Mouse (Mus musculus): ENCODE measurements around the gene 1110059E24Rik. TPM values are rescaled to one million over a fixed set of nuclear protein-coding genes. Genes with fewer than 3 reads are reported as not detected.
A peak's percentile ranks its signal among the peaks of the same experiment; 100 is the strongest.
"Not testable (repeated sequence)": the region's sequence is repeated elsewhere in the genome, so short reads cannot be mapped to it uniquely, and the experiment has no call there.

Gene 1110059E24Rik
- total RNA-seq, 1 experiment from 2014 or later = 35.0 TPM

DNA sequence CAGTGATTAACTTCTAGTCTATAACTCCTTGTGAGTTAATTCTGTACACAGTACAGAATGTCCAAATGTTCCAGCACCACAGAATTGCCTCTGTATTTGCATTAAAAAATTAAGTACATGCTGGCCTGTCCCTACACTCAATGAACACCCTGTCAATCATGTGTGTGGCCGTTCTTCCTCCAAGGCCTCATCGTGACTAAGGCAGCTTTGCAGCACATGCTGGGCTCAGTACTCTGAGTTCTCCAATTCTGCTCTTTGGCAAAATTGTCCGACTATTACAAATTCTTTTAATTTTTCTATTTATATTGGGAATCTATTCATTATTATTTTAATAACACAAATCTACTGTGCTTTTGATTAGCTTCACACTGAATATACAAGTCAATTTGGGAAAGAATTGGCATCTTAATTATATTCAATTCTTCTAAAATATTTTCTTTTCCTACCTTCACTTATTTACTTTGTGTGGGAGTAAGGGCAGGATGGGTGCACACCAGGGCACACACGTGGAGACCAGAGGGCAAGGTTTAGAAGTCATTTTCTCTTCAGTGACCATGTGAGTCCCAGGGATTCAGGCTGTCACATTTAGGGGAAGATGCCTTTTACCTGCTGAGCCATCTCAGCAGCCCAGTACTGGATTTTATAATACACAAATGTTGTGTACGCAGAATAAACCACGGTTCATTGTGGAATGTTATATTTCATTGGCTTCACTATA is 26.3 kb downstream of the 1110059E24Rik start:
- DNase-seq = no peak

GRCm38 (mm10) chr19:21624148-21624535 is 28.6 kb downstream of the 1110059E24Rik start:
- DNase-seq = no peak

DNA sequence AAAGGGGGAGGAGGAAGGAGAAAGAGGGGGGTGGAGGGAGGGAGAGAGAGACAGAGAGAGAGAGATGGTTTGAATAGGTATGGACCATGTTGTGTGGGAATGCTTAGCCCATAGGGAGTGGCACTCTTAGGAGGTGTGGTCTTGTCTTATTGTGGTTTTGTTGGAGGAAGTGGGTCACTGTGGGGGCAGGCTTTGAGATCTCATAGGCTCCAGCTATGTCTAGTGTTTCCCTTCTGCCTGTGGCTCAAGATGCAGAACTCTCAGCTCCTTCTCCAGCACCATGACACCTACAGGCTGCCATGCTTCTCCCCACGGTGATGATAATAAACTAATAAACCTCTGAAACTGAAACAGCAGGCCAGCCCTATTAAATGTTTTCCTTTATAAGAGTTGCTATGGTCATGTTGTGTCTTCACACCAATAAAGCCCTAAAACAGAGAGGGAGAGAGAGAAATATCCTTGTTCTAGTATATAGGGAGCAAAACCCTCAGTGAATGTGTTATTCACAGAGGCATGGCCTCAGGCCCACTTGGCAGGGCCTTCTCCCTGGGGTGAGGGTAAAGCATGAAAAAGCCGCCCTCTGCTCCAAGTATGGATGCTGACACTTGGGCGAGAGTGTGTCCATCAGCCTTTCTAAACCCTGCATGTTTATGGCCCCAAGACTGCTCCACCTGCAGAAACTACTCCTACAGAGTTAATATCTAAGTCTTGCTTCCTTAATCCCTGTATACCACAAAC is 29.2 kb downstream of the 1110059E24Rik start:
- peak; percentile 43 for DNase-seq

- DNase-seq = no peak
Observed at GRCm38 (mm10) chr19:21615801-21616200, 37.0 kb downstream of the 1110059E24Rik start.

- DNase-seq = no peak
Observed at GRCm38 (mm10) chr19:21611725-21612575, 40.8 kb downstream of the 1110059E24Rik start.

GRCm38 (mm10) chr19:21611297-21611696 is 41.5 kb downstream of the 1110059E24Rik start:
- no peak for DNase-seq

GRCm38 (mm10) chr19:21610240-21610639 is 42.5 kb downstream of the 1110059E24Rik start:
- no peak for DNase-seq

DNA sequence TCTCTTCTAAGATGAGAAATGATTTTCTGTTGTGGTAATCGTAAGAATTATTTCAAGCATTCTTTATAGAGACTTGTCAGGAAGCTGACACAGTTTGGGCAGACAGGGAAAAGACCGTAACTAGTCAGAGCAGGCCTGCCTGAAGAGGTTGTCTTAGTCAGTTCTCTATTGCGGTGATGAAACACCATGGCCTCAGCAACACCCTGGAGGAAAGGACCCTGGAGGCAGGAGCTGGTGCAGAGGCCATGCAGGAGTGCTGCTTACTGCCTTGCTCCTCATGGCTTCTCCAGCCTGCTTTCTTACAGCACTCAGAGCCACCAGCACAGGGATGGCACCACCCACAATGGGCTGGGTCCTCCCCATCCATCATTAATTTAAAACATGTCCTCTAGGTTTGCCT is 47.5 kb downstream of the 1110059E24Rik start:
- DNase-seq = no peak

GRCm38 (mm10) chr19:21603836-21604235 is 48.9 kb downstream of the 1110059E24Rik start:
- no peak for DNase-seq

DNA sequence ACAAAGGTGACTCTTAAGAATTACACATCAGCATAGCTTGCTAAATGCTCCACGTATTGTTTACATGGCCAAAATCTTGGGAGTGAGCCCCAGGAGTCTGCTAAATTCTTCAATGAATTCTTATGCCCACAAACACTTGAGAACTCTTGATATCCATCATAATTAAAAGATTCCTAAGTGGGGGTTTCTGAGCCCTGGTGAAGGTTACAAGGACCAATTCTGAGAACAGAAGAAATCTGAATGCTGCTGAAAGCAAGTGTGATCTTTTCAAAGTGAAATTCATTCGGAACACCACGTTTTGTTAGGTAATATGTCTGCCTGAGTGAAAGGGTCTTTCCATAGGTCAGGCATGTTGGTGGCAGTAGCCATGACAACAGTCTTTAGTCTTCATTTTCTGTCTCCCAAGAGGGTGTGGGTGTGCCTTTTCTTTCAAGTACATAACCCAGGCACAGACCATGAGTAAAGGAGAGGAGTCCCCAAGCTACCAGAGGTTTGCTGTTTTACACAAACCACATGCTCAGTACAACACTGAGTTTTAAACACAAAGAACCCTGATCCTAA is 51.2 kb downstream of the 1110059E24Rik start:
- no peak for DNase-seq

DNA sequence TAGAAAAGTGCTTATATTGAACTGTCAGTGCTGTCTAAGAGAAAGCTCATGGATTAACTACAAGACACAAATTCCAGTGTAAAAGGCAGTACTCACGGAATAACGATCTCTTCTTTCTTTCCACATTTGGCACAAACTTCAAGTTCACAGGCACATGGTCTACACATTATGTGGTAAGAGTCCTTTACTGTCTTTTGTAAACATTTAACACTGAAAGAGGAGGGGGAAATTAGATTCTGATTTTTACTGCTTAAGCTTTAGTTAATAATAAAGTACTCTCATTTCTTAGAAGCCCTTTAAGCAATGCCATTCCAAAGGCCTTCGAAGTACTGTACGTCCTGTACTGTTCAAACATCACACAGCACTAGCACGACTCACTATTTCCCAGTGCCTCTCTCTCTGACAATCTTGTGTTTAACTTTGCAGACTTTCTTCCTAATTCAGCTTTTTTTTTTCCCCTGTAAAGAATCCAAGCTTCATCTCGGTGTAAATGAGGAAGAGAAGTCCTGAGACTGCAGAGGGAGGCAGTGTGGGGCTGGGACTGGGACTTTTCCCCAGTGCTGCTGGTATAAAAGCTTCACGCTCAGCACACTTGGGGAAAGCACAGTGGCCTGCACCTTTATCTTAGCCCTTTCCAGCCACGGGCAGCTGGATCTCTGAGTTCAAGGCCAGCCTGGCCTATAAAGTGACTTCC is 54.0 kb downstream of the 1110059E24Rik start:
- DNase-seq = no peak

GRCm38 (mm10) chr19:21594676-21595075 is 58.1 kb downstream of the 1110059E24Rik start:
- DNase-seq = no peak

DNA sequence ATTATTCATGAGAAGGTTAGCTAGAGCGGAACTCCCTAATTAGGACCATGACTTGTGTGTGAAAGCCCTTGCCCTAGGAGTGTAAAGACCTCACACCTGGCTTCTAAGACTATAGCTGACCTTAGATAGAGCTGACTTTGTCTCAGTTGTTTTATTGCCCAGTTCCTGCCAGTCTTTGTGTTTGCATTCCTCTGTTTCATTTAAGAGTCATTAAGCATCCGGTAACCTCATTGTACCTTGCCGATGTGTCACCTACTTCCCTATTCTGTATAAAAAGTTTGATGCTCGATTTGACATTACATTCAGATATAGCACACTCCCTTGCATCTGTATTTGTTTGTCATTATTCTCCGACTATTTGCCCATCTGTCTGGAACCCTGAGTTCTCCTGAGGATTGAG is 60.6 kb downstream of the 1110059E24Rik start:
- DNase-seq = not testable (repeated sequence)

DNA sequence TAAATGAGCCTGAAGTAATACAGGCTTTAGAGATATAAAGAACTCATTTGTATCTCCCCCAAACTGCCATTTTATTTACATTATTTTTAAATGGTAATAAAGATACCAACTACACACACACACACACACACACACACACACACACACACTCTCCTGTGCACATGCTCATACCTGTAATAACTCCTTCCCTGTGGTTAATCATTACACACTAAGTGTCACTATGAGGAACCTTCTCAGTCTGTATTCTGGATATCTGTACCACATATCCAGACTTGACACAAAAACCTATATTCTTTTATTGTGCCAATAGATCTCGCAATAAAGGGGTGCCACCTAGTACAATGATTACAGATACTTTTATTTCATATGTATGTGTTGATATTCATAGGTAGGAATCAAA is 62.9 kb downstream of the 1110059E24Rik start:
- DNase-seq = no peak

DNA sequence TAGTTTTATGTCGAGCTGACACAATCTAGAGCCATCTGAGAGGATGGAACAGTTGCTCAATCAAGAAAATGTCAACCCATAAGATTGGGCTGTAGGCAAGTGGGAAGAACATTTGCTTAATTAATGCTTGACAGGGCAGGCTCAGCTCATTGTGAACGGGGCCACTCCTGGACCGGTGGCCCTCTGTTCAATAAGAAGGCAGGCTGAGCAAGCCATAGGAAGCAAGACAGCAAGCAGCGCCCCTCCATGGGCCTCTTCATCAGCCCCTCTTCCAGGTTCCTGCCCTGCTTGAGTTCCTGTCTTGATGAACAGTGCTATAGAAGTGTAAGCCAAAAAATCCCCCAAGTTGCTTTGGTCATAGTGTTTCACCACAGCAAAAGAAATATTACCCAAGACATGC is 65.2 kb downstream of the 1110059E24Rik start:
- DNase-seq = no peak

- DNase-seq = no peak
Observed at GRCm38 (mm10) chr19:21586546-21586945, 66.2 kb downstream of the 1110059E24Rik start.

DNA sequence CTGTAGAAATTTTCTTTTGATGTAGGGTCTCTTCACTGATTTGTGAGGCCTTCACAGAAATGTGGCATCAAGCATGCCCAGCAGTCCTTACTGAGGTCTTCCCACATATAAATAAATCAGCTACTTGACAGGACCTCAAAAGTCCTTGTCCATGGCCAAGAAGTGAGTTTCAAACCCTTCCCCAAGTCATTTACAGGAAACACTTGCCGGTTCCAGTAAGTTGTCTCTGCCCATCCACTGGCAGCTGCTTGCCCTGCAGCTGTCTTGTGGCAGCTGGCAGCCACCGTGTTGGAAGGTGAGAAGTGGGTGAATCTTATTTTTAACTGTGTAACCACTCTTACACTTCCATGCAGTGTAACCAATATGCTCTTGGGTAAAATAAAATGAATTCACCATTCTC is 66.9 kb downstream of the 1110059E24Rik start:
- DNase-seq = no peak

- no peak for DNase-seq
Observed at GRCm38 (mm10) chr19:21583986-21584385, 68.8 kb downstream of the 1110059E24Rik start.

- DNase-seq = no peak
Observed at GRCm38 (mm10) chr19:21583523-21583984, 69.2 kb downstream of the 1110059E24Rik start.

DNA sequence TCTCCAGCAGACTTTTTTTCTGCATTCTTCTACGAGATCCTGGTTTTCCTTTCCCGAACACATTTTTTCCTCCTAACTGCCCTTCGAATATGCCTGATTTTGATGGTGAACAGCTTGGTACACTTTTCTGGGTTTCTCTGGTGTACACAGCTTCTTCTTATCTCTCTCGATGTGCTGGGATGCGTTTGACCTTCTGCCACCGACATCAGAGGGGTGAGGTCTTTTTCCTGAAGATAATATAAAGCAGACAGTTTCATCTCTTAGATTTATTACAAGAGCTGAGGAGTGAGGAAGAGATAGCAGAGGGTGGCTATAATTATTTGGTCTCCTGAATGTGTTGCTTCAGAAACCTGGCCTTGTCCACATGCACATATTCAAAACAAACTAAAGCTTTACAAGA is 71.4 kb downstream of the 1110059E24Rik start:
- no peak for DNase-seq

DNA sequence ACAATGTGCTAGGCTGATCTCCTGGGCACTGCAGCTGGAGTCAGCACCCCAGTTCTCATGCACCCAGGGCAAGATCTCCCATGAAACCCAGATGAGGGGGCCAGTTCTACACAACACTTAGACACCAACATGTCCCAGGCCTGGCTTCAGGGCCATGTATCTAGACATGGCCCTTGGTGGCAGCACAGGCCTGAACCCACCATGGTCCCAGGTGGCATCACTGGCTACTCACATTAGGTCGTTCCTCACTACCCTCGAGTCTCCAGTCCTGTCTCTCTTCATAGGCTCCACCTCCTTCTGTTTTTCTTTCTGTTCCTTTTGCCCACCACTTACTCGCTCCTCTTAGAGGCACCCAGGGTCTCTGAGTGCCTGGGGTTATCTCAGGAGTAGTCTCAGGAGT is 72.9 kb downstream of the 1110059E24Rik start:
- DNase-seq = no peak

GRCm38 (mm10) chr19:21577443-21577842 is 75.3 kb downstream of the 1110059E24Rik start:
- DNase-seq = no peak
